Mouse (Mus musculus) brain, embryonic 18.5 days (tissue): Measurements from ENCODE around the gene Bicd1.
"Not testable (repeated sequence)": the region's sequence is repeated elsewhere in the genome, so short reads cannot be mapped to it uniquely, and the experiment has no call there.

Source experiments
- DNase-seq: peaks from one replicate; pipeline ENCODE4 v3.0.0-alpha.2; 2012; ENCODE audit warnings: low read depth, low spot score

Bicd1 gene

GRCm38 (mm10) chr6:149408833-149409332, at the start of gene Bicd1:
Bicd1 (plus strand) TSS chr6:149408886.
- DNase-seq = peak; percentile 85

DNA sequence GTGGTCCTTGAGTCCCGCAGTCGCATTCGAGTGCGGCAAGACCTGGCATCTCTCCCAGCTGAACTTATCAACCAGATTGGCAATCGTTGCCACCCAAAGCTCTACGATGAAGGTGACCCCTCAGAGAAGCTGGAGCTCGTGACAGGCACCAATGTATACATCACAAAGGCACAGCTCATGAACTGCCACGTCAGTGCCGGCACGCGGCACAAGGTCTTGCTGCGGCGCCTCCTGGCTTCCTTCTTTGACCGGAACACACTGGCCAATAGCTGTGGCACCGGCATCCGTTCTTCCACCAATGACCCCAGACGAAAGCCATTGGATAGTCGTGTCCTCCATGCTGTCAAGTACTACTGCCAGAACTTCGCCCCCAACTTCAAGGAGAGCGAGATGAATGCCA, 46.2 kb upstream of the Bicd1 start:
- DNase-seq = not testable (repeated sequence)

DNA sequence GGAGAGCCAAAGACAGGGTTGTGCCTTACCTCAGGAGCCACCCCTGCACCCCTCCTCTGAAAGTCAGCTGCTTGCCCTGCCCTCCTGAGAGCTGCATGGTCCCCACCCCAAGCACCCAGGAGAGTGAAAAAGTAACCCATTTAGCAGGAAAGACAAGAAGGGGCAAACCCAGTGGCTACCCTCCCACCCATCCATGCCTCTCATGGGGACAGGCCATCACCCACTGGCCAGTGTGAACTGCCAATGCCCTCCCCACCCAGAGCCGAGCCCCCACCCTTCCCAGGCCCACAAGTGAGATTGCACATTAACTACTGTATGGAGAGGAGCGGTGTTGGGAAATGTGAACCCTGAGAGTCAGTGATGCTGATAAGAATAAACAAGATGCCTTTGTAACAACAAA, 42.7 kb upstream of the Bicd1 start:
- DNase-seq = not testable (repeated sequence)

- DNase-seq = no peak
Measured at GRCm38 (mm10) chr6:149366403-149366802, 42.3 kb upstream of the Bicd1 start.

- no peak for DNase-seq
Measured at GRCm38 (mm10) chr6:149374986-149375457, 33.7 kb upstream of the Bicd1 start.

DNA sequence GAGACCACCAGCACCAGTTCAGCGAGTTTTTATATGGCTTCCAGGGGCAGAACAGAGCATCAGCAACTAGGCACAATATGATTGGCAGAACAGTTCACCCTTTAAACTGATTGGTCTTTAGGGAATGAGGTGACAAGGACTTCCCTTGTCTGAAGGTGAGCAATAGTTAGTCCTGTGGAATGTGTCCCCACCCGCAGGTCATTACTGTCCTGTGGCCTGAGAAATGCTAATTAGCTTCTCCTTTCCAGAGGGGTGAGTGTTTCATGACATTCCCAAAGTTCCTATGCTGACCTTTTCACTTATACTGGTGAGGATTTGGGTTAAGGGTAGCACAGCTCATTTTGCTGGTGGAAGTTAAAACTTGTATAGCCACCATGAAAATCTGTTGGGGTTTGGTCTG, 25.2 kb upstream of the Bicd1 start:
- DNase-seq = no peak

GRCm38 (mm10) chr6:149386389-149386788, 22.3 kb upstream of the Bicd1 start:
- DNase-seq = no peak

DNA sequence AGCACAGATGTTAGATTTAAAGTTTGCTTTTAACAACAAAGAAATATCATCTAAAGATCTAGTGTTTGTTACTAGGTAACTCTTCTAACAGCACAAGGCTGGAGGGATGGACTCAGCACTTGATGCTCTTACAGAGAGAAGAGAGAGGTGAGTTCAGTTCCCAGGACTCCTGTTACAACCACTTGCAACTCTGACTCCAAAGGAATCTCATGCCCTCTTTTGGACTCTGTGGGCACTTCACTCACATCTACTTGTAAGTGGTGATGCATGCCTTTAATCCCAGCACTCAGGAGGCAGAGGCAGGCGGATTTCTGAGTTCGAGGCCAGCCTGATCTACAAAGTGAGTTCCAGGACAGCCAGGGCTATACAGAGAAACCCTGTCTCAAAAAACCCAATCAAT, 19.1 kb upstream of the Bicd1 start:
- DNase-seq = not testable (repeated sequence)

DNA sequence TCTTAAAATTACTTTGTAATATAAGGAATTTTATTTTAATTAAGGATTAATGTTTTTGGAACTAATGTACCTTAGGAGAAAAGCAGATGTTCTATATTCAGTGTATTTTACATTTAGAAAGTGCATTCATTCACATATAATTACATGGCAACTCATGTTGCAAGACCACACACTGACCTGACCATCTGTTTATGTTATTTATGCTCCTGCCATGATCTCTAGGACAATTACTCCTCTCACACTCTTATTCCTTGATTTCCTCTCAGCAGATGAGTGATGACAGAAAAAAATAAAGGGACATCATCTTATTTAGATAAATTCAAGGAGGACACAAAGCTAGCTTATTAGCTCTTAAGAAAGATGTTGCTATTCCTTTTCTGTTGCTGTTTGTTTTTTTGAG, 9.3 kb upstream of the Bicd1 start:
- no peak for DNase-seq

DNA sequence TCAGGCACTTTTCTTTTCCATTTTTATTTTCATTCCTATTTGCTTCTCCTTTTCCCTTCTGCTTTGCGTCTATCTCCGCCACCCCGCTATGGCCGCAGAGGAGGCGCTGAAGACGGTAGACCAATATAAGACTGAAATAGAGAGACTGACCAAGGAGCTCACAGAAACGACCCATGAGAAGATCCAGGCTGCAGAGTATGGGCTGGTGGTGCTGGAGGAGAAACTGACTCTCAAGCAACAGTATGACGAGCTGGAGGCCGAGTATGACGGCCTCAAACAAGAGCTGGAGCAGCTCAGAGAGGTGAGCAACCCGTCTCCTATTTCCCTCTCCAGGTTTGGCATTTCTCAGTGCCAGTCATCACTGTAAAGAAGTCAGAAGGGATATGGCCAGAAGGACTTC, 655 bp downstream of the Bicd1 start:
- no peak for DNase-seq

- no peak for DNase-seq
Measured at GRCm38 (mm10) chr6:149409845-149410244, 1.2 kb downstream of the Bicd1 start.

DNA sequence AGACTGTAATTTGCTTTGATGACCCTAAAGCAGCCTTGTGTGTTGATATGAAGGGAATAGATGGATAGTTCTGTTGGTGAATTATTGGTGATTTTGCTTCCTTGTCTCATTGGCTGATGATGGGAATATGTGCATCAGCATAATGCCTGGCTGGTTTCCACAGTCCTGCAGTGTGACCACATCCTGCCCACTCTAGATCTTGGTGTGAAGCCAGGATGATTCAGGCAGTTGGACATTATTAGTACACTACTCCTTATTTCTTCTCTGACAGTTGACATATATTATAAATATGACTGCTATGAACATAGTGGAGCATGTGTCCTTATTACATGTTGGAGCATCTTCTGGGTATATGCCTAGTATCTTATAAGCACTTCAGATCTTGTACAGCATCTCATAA, 4.6 kb downstream of the Bicd1 start:
- no peak for DNase-seq

DNA sequence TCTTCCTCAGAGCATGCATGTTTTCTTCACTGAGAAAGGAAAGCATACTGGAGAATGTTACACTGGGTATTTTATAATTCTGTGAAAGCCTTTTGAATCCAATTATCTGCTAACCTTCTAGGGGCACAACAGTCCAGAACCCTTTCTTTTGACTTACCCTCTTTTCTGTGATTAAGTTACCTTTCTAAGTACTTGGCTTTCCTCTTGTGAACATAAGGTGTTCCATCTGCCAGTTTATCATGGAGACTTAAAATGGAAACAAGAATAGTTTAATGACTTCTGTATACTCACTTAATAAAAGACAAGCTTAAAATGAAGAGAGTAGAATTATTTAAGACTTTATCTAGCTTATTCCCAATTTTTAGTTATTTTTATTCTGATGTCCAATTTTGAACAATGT, 16.1 kb downstream of the Bicd1 start:
- no peak for DNase-seq

GRCm38 (mm10) chr6:149439140-149439539, 30.5 kb downstream of the Bicd1 start:
- DNase-seq = no peak

DNA sequence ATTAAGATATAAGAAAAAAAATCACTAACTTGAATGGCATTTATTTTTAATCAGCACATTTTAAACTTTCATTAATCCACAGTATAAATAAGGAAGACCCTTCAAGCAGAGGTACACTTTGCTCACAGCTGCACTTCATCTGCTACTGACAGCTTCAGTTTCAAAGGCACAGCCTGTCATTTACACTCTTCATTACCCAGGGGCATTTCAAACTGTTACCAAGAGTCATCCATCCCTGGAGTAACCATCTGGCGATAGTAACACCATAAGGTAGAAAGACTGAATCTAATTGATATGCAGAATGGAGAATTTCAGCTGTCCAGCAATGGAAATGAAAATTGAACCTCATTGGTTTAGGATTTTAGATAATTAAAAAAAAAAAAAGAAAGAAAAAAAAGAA, 34.2 kb downstream of the Bicd1 start:
- peak; percentile 16 for DNase-seq

DNA sequence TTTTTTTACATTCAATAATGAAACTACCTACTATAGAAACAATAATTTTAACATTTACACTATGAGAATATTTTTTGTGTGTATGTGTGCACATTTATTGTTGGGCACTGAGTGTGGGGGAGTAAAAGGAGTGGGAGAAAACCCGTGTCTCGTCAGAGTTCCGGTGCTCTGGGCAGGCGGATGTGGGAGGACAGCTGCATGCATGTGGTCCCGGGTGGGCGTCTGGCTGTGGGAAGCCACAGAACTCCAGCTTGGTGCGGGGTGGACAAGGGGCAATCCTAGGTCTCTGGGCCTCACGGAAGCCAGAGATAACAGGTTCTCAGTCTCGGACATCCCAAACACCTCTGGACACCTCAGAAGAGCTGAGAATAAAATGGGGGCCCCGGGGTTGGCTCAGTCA, 37.2 kb downstream of the Bicd1 start:
- no peak for DNase-seq

DNA sequence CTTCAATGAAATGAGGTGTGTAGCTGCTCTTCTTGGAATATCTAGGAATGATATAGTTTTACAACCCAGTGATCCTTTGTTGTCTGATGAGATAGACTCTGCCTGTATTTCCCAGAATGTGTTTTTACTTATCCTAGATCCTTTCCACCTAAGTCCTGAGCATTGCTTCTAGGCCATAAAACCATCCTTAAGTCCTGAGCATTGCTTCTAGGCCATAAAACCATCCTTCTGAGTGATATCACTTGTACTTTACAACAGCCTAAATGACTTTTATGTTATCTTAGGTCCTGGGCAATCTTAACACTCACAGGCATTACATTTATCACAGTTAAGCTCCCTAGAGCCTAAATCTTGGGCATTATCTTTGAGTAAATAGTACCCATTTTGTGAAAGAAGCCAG, 48.6 kb downstream of the Bicd1 start:
- no peak for DNase-seq

DNA sequence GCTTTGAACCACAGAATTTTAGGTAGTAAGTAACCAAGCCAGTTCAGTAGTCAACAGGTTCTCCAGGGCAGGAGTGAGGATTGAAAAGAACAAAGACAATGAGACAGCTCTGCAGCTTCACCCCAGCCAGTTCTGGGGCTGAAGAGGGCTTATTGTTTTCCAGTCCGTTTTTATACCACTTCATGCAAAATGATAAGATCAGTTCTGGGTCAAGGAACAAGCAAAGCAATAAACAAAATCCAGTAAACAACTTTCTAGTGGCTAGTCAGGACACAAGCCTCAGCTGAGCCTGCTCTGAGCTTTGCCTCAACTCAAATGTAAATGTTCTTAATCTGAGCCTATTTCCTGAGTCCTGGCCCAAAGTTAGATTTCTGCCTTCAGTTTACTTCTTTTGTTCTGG, 52.3 kb downstream of the Bicd1 start:
- DNase-seq = no peak

- DNase-seq = no peak
Measured at GRCm38 (mm10) chr6:149471477-149471876, 62.8 kb downstream of the Bicd1 start.

DNA sequence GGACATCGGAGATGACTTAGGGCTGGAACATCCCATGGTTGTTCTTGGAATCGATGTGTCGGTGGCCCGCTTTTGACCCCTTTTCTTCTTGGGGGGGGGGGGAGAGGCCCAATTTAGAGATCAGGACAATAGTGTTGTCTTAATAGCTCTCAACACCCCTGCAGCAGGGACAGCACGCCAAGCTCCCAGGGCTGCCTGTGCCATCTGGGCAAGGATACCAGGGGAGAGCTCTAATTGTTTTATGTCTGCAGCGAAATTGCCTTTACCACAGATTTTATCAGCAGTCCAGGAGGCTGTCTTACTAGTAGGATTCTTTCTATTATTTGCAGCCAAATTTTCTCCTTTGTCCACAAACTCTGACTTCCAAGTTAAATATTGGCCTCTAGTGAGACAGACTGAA, 63.8 kb downstream of the Bicd1 start:
- DNase-seq = not testable (repeated sequence)

DNA sequence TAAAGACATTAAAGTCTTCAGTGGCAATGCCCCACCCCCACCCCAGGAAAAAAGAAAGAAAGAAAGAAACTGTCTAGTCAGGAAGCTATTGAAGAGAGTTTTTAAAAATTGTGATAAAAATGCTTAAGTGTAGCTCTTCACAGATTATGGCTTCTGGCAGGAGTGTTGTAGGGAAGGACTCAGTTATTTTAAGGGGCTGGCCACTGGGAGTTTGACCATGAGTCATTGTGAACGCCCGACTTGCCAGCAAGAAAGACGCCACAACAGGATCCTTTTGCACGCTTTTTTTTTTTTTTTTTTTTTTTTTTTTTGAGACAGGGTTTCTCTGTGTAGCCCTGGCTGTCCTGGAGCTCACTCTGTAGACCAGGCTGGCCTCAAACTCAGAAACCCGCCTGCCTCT, 73.2 kb downstream of the Bicd1 start:
- DNase-seq = not testable (repeated sequence)

GRCm38 (mm10) chr6:149494662-149495061, 86.0 kb downstream of the Bicd1 start:
- DNase-seq = no peak

DNA sequence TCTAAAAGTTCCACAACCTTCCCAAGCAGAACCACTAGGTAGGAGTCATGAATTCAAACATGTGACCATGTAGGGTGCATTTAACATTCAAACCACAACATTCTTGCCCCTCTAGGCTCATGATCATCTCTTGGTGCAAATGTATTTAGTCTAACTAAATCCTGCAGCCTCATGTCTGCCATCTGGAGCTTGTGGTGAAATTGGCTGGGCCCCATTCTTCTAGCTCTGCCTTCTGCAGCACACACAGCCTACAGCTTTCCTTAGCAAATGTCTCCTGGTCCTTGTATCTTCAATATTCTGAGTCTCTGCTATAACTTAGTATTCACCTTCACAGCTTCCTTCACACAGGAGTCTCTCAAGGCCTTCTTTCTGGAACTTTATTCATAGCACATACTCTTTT, 87.2 kb downstream of the Bicd1 start:
- no peak for DNase-seq
